Mouse (Mus musculus): ENCODE results near the gene Gc. TPM values are rescaled to one million over a fixed set of nuclear protein-coding genes. Genes with fewer than 3 reads are reported as not detected.

The Gc gene
- polyA plus RNA-seq (2014; fragmentation: Nextera tagmentation; extraction: Ambion mirVana), result not detected in 2 replicates

DNA sequence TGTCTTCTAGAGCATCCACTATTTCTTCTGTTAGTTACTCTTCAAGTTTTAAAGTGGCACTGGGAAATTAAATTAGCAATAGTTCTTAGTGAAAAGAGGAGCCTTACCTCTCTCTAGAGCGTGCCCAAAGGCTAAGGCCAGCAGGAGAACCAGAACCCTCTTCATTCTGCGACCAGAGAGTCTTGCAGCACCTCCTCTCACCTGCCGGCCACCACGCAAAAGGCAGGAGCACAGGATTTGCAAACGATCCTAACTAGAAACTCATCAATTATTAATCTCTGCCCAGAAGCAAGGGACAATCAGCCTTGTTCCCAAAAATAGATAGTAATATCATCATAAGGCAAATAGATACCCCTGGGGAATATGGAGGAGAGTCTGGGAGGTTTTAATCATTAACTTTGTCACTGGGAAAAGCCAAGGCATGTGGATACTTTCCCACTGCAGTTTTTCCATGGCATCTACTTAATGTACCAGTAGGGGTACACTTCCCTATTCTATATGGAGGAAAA is at the start of gene Gc:
Gene Gc (minus strand): TSS at position 345 of the 509 bp plus-strand sequence.
- Histone ChIP-seq H3K9me3 (ENCODE audit: low read depth, low read length) (no peaks in the 10 kb centered on the region), H3K27me3 (ENCODE audit: insufficient read depth, low read length) (no peaks in the 10 kb centered on the region), H3K4me1 (ENCODE audit: insufficient read depth) (no peaks in the 10 kb centered on the region), H3K27ac (ENCODE audit: low read depth) (no peak within 1 kb of the TSS), H3K4me2 (no peak within 1 kb of the TSS), H3K4me3 (ENCODE audit: low read depth, low read length) (no peak within 1 kb of the TSS), H3K9ac (no peak within 1 kb of the TSS), H3K36me3 (ENCODE audit: insufficient read depth) (no peaks in the 10 kb centered on the region)
- no peak for TF ChIP-seq CTCF (IDR thresholded peaks at IDR 0.05; ENCODE audit: low read depth)
- ATAC-seq (ENCODE audit: insufficient read depth) (no peak), DNase-seq (no peak)
- 65% methylated on average over 5 of the region's 5 CpGs for WGBS

DNA sequence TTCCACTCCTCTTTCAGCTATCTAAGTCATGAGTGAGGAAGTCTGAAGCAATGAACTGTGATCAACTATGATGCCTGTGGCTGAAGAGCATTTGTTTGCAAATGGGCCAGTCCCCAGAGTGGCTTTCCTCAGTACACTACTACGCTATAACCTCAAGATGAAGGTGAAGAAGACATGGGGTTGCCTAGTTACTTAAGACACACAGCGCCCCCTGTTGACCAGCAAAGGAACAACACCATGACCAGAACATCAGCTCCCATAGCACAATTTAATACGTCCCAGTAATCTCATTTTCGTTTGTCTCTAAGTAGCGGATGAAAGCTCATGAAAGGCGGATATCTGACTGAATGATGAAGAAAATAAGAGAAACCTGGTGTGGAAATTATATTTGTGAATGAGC is 42.5 kb upstream of the Gc start:
- 52% methylated on average over 6 of the region's 6 CpGs for WGBS
- H3K27ac ChIP-seq (ENCODE audit: low read depth), result no peak overlapping the region
- no peak overlapping the region for H3K4me3 ChIP-seq (ENCODE audit: low read depth, low read length)
- no peak overlapping the region for H3K4me2 ChIP-seq
- no peak for ATAC-seq (ENCODE audit: insufficient read depth)
- H3K9ac ChIP-seq, result no peak overlapping the region
- H3K4me1 ChIP-seq (ENCODE audit: insufficient read depth), result no peaks in the 10 kb centered on the region
- peak; percentile 57 for TF ChIP-seq CTCF (IDR thresholded peaks at IDR 0.05; ENCODE audit: low read depth)
- H3K36me3 ChIP-seq (ENCODE audit: insufficient read depth), result no peaks in the 10 kb centered on the region
- H3K9me3 ChIP-seq (ENCODE audit: low read depth, low read length), result no peaks in the 10 kb centered on the region
- H3K27me3 ChIP-seq (ENCODE audit: insufficient read depth, low read length), result no peaks in the 10 kb centered on the region
- peak; percentile 40 for DNase-seq

DNA sequence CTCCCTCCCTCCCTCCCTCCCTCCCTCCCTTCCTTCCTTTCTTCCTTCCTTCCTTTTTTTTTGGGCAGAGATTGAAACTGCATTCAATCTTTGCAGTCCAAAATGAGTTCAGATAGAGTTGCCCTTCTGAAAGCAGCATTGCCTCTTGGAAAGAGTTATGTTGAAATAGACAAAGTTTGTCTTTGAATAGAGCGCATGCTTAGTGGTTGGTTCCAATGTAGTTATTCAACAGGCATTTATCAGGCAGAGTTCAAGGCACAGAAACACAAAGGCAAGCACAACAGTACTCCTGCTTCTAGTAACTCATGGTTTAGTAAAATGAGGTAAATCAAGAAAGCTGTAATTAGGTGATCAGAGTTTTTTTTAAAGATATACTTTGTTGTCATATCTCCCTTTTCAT is 34.9 kb upstream of the Gc start:
- TF ChIP-seq CTCF (IDR thresholded peaks at IDR 0.05; ENCODE audit: low read depth), result no peak

DNA sequence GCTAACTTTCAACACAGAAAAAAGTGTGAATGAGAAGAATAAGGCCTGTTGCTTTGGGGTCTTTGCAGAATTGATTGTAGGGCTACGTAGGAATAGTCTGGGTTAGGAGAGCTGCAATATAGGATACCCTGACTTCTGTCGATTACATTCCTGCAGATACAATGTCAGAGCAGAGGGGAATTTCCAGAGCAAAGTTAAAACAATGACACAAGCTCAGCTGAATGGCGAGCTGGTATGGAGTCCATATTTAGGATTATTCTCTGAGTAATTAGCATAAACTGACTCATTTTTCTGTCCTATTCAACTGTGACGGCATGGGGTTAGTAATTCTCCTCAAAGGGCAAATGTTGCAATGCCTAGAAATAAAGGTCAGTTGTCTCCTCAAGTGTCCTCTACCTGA is 12.8 kb upstream of the Gc start:
- no peaks in the 10 kb centered on the region for H3K27me3 ChIP-seq (ENCODE audit: insufficient read depth, low read length)
- ATAC-seq (ENCODE audit: insufficient read depth) (no peak), DNase-seq (no peak)
- no peak overlapping the region for H3K4me3 ChIP-seq (ENCODE audit: low read depth, low read length)
- no peak overlapping the region for H3K9ac ChIP-seq
- no peaks in the 10 kb centered on the region for H3K36me3 ChIP-seq (ENCODE audit: insufficient read depth)
- H3K4me1 ChIP-seq (ENCODE audit: insufficient read depth), result no peaks in the 10 kb centered on the region
- WGBS, result 84% methylated on average over 4 of the region's 4 CpGs
- no peaks in the 10 kb centered on the region for H3K9me3 ChIP-seq (ENCODE audit: low read depth, low read length)
- no peak overlapping the region for H3K4me2 ChIP-seq
- no peak for TF ChIP-seq CTCF (IDR thresholded peaks at IDR 0.05; ENCODE audit: low read depth)
- H3K27ac ChIP-seq (ENCODE audit: low read depth), result no peak overlapping the region

More for the DNA sequence above, 34.9 kb upstream of the Gc start:
- ATAC-seq (ENCODE audit: insufficient read depth) (no peak), DNase-seq (no peak)
- Histone ChIP-seq H3K4me3 (ENCODE audit: low read depth, low read length) (no peak overlapping the region), H3K36me3 (ENCODE audit: insufficient read depth) (no peaks in the 10 kb centered on the region), H3K9ac (no peak overlapping the region), H3K27me3 (ENCODE audit: insufficient read depth, low read length) (no peaks in the 10 kb centered on the region), H3K4me2 (no peak overlapping the region), H3K4me1 (ENCODE audit: insufficient read depth) (no peaks in the 10 kb centered on the region), H3K9me3 (ENCODE audit: low read depth, low read length) (no peaks in the 10 kb centered on the region), H3K27ac (ENCODE audit: low read depth) (no peak overlapping the region)
- WGBS, result 97% methylated on average over 1 of the region's 1 CpGs

DNA sequence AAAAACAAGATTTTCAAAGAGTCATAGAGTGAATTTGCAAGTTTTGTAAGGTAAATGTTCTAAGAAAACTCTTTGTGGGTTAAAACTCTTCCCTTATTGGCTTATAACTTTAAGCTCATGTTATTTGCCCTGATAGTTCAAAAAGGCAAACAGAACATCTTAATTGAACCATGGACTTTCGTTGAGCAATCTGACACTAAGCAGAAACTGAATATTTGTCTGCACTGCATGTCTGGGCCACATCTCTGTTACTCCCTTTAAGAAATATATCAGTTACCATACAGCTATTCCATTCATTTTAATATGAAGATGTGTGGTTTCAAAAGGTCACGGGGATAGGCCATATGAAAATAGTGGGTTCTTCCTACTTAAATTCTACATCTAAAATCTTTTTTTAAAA is 10.2 kb upstream of the Gc start:
- no peak overlapping the region for H3K4me3 ChIP-seq (ENCODE audit: low read depth, low read length)
- no peak overlapping the region for H3K9ac ChIP-seq
- no peak for DNase-seq
- ATAC-seq (ENCODE audit: insufficient read depth), result no peak
- H3K4me2 ChIP-seq, result no peak overlapping the region
- H3K4me1 ChIP-seq (ENCODE audit: insufficient read depth), result no peaks in the 10 kb centered on the region
- H3K27me3 ChIP-seq (ENCODE audit: insufficient read depth, low read length), result no peaks in the 10 kb centered on the region
- 70% methylated on average over 2 of the region's 2 CpGs for WGBS
- H3K9me3 ChIP-seq (ENCODE audit: low read depth, low read length), result no peaks in the 10 kb centered on the region
- H3K27ac ChIP-seq (ENCODE audit: low read depth), result no peak overlapping the region
- TF ChIP-seq CTCF (IDR thresholded peaks at IDR 0.05; ENCODE audit: low read depth), result no peak
- no peaks in the 10 kb centered on the region for H3K36me3 ChIP-seq (ENCODE audit: insufficient read depth)

DNA sequence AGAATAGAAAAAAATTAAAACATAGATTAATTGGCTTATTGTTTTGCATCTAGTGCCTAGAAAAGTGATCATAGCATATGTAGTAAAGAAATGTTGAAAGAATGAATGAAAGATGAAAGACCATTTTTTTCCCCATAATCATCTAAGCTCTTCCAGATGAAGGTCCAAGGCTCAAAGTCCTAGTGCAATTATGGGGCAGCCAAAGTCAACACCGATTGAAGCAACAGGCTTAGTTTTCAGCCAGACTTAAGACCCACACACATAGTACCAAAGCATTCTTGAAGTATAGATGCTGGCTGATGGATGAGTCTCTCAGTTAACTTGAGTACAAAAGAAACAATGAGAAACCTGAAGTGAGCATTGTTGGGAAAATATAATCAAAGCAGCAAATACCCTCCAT is 9.3 kb upstream of the Gc start:
- TF ChIP-seq CTCF (IDR thresholded peaks at IDR 0.05; ENCODE audit: low read depth), result no peak
- Histone ChIP-seq H3K9ac (no peak overlapping the region), H3K36me3 (ENCODE audit: insufficient read depth) (no peaks in the 10 kb centered on the region), H3K27ac (ENCODE audit: low read depth) (no peak overlapping the region), H3K27me3 (ENCODE audit: insufficient read depth, low read length) (no peaks in the 10 kb centered on the region), H3K4me3 (ENCODE audit: low read depth, low read length) (no peak overlapping the region), H3K4me1 (ENCODE audit: insufficient read depth) (no peaks in the 10 kb centered on the region), H3K4me2 (no peak overlapping the region), H3K9me3 (ENCODE audit: low read depth, low read length) (no peaks in the 10 kb centered on the region)
- ATAC-seq (ENCODE audit: insufficient read depth) (no peak), DNase-seq (no peak)
- 88% methylated on average over 1 of the region's 1 CpGs for WGBS

DNA sequence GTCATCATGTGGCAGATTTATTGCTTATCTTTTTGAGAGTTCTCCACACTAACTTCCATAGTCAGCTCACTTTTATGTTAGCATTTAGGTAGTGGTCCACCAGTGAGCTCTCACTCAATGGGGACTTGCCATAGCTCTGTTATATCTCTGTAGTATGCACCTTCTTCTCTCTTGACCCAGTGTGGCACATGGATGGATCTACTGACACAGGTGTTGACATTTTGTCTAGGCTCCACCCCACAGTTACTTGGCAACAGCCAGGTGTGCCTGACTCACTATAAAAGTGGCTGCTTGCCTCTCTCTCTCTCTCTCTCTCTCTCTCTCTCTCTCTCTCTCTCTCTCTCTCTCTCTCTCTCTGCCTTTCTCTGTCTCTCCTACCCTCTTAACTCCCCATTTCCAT is 8.6 kb upstream of the Gc start:
- no peak for TF ChIP-seq CTCF (IDR thresholded peaks at IDR 0.05; ENCODE audit: low read depth)
- Histone ChIP-seq H3K9me3 (ENCODE audit: low read depth, low read length) (no peaks in the 10 kb centered on the region), H3K36me3 (ENCODE audit: insufficient read depth) (no peaks in the 10 kb centered on the region), H3K4me1 (ENCODE audit: insufficient read depth) (no peaks in the 10 kb centered on the region), H3K27me3 (ENCODE audit: insufficient read depth, low read length) (no peaks in the 10 kb centered on the region), H3K9ac (no peak overlapping the region), H3K4me2 (no peak overlapping the region), H3K4me3 (ENCODE audit: low read depth, low read length) (no peak overlapping the region), H3K27ac (ENCODE audit: low read depth) (no peak overlapping the region)
- no peak for DNase-seq
- ATAC-seq (ENCODE audit: insufficient read depth), result no peak

DNA sequence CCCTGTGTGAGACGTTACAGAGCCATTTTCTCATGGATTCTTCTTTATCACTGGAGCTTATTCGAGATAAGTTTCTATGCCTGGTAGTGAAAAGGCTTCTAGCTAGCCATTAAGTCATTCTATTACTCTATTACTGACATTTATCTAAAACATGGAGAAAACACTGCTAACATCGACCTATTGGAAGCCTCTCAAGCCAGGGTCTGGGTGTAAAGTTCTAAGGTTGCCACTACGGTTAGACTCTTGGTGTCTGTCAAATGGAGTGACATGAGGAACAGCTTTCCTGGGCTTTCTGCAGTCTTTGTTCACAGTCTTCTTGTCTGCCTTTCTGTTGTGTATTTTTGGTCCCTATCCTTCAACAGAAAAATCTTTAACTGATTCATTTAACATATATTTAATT is 4.1 kb upstream of the Gc start:
- H3K27me3 ChIP-seq (ENCODE audit: insufficient read depth, low read length), result no peaks in the 10 kb centered on the region
- DNase-seq (no peak), ATAC-seq (ENCODE audit: insufficient read depth) (no peak)
- H3K9ac ChIP-seq, result no peak overlapping the region
- H3K36me3 ChIP-seq (ENCODE audit: insufficient read depth), result no peaks in the 10 kb centered on the region
- no peak overlapping the region for H3K4me3 ChIP-seq (ENCODE audit: low read depth, low read length)
- WGBS, result 65% methylated on average over 4 of the region's 4 CpGs
- no peaks in the 10 kb centered on the region for H3K9me3 ChIP-seq (ENCODE audit: low read depth, low read length)
- H3K4me2 ChIP-seq, result no peak overlapping the region
- H3K4me1 ChIP-seq (ENCODE audit: insufficient read depth), result no peaks in the 10 kb centered on the region
- no peak overlapping the region for H3K27ac ChIP-seq (ENCODE audit: low read depth)
- no peak for TF ChIP-seq CTCF (IDR thresholded peaks at IDR 0.05; ENCODE audit: low read depth)

Measured in lung, embryonic 14.5 days (tissue).